Mouse (Mus musculus) lung, adult 2 months (tissue): ENCODE measurements around the gene Traf7.

Experiments
- CTCF ChIP-seq: fragments of 200-500 bp; IDR thresholded peaks from 2 replicates; pipeline ENCODE4 v1.5.1; 2011; ENCODE audit warnings: mild to moderate bottlenecking, low read length, control low read depth; ENCODE audit not compliant: insufficient read depth
- POLR2A ChIP-seq: fragments of 200-500 bp; IDR thresholded peaks from 2 replicates; pipeline ENCODE4 v1.6.1; 2011; ENCODE audit warnings: low read depth, mild to moderate bottlenecking, control low read depth, low read length, borderline replicate concordance; ENCODE audit errors: extremely low read depth

DNA sequence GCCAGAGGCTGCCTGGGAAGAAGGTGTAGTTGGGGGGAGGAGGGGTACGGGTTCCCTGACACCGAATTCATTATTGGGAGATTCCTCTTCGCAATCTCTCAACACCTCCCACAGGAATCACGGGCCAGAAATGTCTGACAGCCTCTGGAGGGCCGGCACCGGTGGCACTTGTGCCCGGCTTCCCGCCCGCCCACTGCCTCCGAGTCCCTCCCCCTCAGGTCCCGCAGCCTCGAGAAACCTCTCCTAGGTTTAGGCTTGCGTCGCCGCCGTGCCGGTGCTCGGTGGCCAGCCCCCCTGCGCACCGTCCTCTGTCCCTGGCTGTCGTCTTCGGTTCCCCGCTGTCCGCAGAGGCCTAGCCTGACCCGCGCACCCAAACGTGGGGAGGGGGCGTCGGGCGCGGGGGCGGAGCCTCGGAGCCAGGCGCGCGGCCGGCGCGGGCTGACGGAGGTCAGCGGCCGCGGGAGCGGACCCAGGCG lies 39.5 kb downstream of the Traf7 start, which contains the start of gene Caskin1:
- no peak for TF ChIP-seq CTCF
- no peak for TF ChIP-seq POLR2A
